Comparison of ENCODE assay signal across 8 mouse cellular contexts in the genomic region with DNA sequence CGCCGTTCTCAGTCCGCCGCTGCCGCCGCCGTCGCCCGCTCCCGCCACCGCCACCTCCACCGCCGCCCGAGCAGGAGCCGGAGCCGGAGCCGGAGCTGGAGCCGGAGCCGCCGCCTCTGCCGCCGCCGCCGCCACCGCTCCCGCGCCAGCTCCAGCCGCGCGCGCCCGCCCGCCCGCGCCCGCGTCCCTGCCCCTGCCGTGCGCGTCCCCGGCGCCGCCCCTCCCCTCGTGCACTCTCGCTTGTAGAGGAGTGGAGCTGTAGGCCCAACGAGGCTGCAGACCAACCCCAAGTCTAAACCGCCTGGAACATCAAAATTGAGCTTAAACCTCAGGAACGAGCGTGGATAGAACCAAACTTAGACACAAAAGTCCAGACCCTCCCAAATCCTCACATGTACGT. TPM values are rescaled to one million over a fixed set of nuclear protein-coding genes. Genes with fewer than 3 reads are reported as not detected.
DNase-seq lines count a peak whose midpoint lies in the region; ATAC-seq and TF ChIP-seq lines count a peak whose summit lies in the region.

TSS of gene Ptprf (minus strand) at position 175 of the 400 bp plus-strand sequence.

- peak within 1 kb of the TSS; percentile 87 for H3K4me2 ChIP-seq in hindbrain, postnatal 0 days (ENCODE audit: low read depth, low read length)

- no peaks in the 10 kb centered on the region for H3K9me3 ChIP-seq in hindbrain, postnatal 0 days (ENCODE audit: low read length)

- no peaks in the 10 kb centered on the region for H3K36me3 ChIP-seq in hindbrain, postnatal 0 days (ENCODE audit: insufficient read depth, low read length)

- peak within 1 kb of the TSS; percentile 79 for H3K4me3 ChIP-seq in hindbrain, postnatal 0 days (ENCODE audit: low read length)

- H3K9ac ChIP-seq in hindbrain, postnatal 0 days (replicated peaks; ENCODE audit: low read length), result peak within 1 kb of the TSS; percentile 88

- no peak for TF ChIP-seq CTCF in hindbrain, postnatal 0 days (IDR thresholded peaks at IDR 0.05; ENCODE audit: low read depth)

- H3K27me3 ChIP-seq in hindbrain, postnatal 0 days (ENCODE audit: insufficient read depth, low read length), result no peaks in the 10 kb centered on the region

- ATAC-seq in hindbrain, postnatal 0 days, result peak; percentile 58
- ATAC-seq in megakaryocyte progenitor cell, adult 5-6 weeks (replicated peaks; ENCODE audit: poor library complexity), result no peak

- peaks cover 13% of the 10 kb centered on the region for H3K4me1 ChIP-seq in hindbrain, postnatal 0 days (ENCODE audit: insufficient read depth, low read length)

- H3K27ac ChIP-seq in hindbrain, postnatal 0 days, result peak within 1 kb of the TSS; percentile 85

- DNase-seq in T-cell, adult 2 months (ENCODE audit: low spot score), result peak; percentile 36
- DNase-seq in cerebellum, postnatal 10 days, result peak; percentile 92 to 95
- peak; percentile 31 for DNase-seq in gastrocnemius, adult 18-20 months (ENCODE audit: low spot score)
- peak; percentile 92 for DNase-seq in hindbrain, postnatal 0 days (ENCODE audit: low spot score)
- peak; percentile 56 to 60 for DNase-seq in left cerebral cortex, adult 8-10 months (ENCODE audit: low spot score in 2 of 2)
- peak; percentile 78 for DNase-seq in lung, postnatal 36 days
- peak; percentile 87 for DNase-seq in right cerebral cortex, postnatal 4 days

- WGBS in hindbrain, postnatal 0 days, result 1% methylated on average over 22 of the region's 50 CpGs

RNA-seq across cellular contexts. Expression of gene Ptprf, which starts in this region (rescaled TPM):
- 1 to 10 TPM; 2.0 to 2.2 TPM for total RNA-seq in gastrocnemius, adult 18-20 months (2021)
- 178 and 196 TPM in 2 replicates for total RNA-seq in hindbrain, postnatal 0 days (2014; rRNA removed)
- 39.2 and 44.4 TPM in 2 replicates for polyA plus RNA-seq in hindbrain, postnatal 0 days (2015; fragmentation: Nextera tagmentation; extraction: Ambion mirVana)
- 100 to 1,000 TPM in 3 of 4 experiments, 10 to 100 TPM in 1; 96.0 to 114 (median 107) TPM for total RNA-seq in left cerebral cortex, adult 8-10 months (2022)
- total RNA-seq in megakaryocyte progenitor cell, adult 5-6 weeks (2015), result 0.07 TPM in 1 of 2 replicates, not detected in the other
- total RNA-seq in megakaryocyte progenitor cell, adult 5-6 weeks (2017), result 0.24 TPM in 1 of 2 replicates, not detected in the other

Comparison
In these comparisons a context has a peak if more than half of its experiments do, and no peak if none do; other contexts are left out.
1. RNA of gene Ptprf (total RNA-seq): 178 to 196 TPM in hindbrain, postnatal 0 days and 96.0 to 114 TPM in left cerebral cortex, adult 8-10 months; 2.0 to 2.2 TPM in gastrocnemius, adult 18-20 months and 0.07 to 0.24 TPM in megakaryocyte progenitor cell, adult 5-6 weeks; every median in the first group is over 10 times any median in the second.
2. DNase-seq: peak in every context shown above with its lines; median percentile 94 in cerebellum, postnatal 10 days; 92 in hindbrain, postnatal 0 days; 87 in right cerebral cortex, postnatal 4 days; 78 in lung, postnatal 36 days; 58 in left cerebral cortex, adult 8-10 months; 36 in T-cell, adult 2 months; 31 in gastrocnemius, adult 18-20 months.